Mouse (Mus musculus) neural tube, embryonic 15.5 days (tissue): ENCODE measurements around the gene Tnfsf9. TPM values are rescaled to one million over a fixed set of nuclear protein-coding genes. Genes with fewer than 3 reads are reported as not detected.
"Not testable (repeated sequence)": the region's sequence is repeated elsewhere in the genome, so short reads cannot be mapped to it uniquely, and the experiment has no call there.

Source experiments
- ATAC-seq: fragments of 200-750 bp; cut with Nextera tagmentation; 2 replicates; pipeline ENCODE4 v1.8.0; 2017; ENCODE audit warnings: mild to moderate bottlenecking, moderate TSS enrichment, moderate library complexity; ENCODE audit not compliant: low FRiP score
- H3K27ac ChIP-seq: fragments of 300-500 bp; sonication (generic); replicated peaks from 2 replicates; pipeline ENCODE4 v1.5.1; 2015; ENCODE audit warnings: mild to moderate bottlenecking, inconsistent platforms
- H3K27me3 ChIP-seq: fragments of 300-500 bp; sonication (generic); replicated peaks from 2 replicates; pipeline ENCODE4 v1.6.1; 2015; ENCODE audit warnings: inconsistent platforms
- H3K36me3 ChIP-seq: fragments of 300-500 bp; sonication (generic); 2 replicates; pipeline ENCODE4 v1.6.1; 2015; ENCODE audit warnings: inconsistent platforms
- H3K4me1 ChIP-seq: fragments of 300-500 bp; sonication (generic); 2 replicates; pipeline ENCODE4 v1.6.1; 2015; ENCODE audit warnings: inconsistent platforms
- H3K4me2 ChIP-seq: fragments of 300-500 bp; sonication (generic); 2 replicates; pipeline ENCODE4 v1.6.1; 2015; ENCODE audit warnings: inconsistent platforms, mild to moderate bottlenecking, moderate library complexity
- H3K4me3 ChIP-seq: fragments of 300-500 bp; sonication (generic); replicated peaks from 2 replicates; pipeline ENCODE4 v1.5.1; 2015; ENCODE audit warnings: mild to moderate bottlenecking, inconsistent platforms
- H3K9ac ChIP-seq: fragments of 300-500 bp; sonication (generic); replicated peaks from 2 replicates; pipeline ENCODE4 v1.6.1; 2015; ENCODE audit warnings: mild to moderate bottlenecking, inconsistent platforms
- H3K9me3 ChIP-seq: fragments of 300-500 bp; sonication (generic); replicated peaks from 2 replicates; pipeline ENCODE4 v1.6.1; 2016; ENCODE audit warnings: inconsistent platforms
- WGBS: fragments of 180-500 bp; shearing (Covaris S2); methylation state at CpG from one replicate; pipeline ENCODE4 v1.1.7; 2015; ENCODE audit warnings: mixed read lengths; 5-methylcytosine and 5-hydroxymethylcytosine counted together
- polyA plus RNA-seq: library from polyadenylated mRNA; unstranded; fragments of >200 nt; fragmentation: Nextera tagmentation; extraction: Ambion mirVana; gene quantifications from 2 replicates; pipeline ENCODE4 v1.2.1, GENCODE M21; 2015

Gene Tnfsf9
- polyA plus RNA-seq, 1 experiment from 2014 or later, result 8.5 TPM

DNA sequence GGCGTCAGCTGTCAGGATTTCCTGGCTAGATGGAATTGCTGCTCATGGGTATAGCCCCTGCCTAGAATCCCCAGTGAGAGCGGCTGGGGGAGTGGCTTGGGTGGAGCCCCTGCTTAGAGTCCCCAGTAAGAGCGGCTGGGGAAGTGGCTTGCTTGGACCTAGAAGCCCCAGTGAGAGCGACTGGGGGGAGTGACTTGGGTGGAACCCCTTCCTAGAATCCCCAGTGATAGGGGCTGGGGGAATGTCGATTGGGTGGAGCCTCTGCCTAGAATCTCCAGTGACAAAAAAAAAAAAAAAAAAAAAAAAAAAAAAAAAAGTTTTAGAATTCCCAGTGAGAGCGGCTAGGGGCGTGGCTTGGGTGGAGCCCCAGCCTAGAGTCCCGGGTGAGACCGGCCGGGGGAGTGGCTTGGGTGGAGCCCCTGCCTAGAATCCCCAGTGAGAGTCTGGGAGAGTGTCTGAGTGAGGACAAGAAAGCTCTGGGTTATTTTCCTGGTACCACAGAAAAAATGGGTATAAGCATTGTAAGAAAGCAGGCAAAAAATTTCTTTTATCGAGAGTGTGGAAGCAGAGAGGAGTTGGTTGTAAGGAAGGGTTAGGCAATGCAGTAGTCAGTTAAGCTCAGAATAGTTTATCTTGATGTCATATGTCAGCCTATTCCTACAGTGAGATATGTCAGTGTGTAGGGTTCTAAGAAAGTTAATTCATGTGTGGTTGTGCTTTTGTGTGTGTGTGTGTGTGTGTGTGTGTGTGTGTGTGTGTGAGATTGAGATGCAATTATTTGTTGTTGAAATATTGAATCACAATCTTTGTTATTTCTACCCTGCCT lies 13.6 kb downstream of the Tnfsf9 start:
- no peaks in the 10 kb centered on the region for H3K9me3 ChIP-seq
- H3K4me2 ChIP-seq, result peak overlapping the region; percentile 17; the same call in 1 of the 2 replicates
- H3K36me3 ChIP-seq, result no peaks in the 10 kb centered on the region
- no peak for ATAC-seq
- no peak overlapping the region for H3K9ac ChIP-seq
- H3K27ac ChIP-seq, result no peak overlapping the region
- H3K27me3 ChIP-seq, result no peaks in the 10 kb centered on the region
- WGBS, result 4% methylated on average over 11 of the region's 11 CpGs
- H3K4me1 ChIP-seq, result no peaks in the 10 kb centered on the region
- H3K4me3 ChIP-seq, result no peak overlapping the region

DNA sequence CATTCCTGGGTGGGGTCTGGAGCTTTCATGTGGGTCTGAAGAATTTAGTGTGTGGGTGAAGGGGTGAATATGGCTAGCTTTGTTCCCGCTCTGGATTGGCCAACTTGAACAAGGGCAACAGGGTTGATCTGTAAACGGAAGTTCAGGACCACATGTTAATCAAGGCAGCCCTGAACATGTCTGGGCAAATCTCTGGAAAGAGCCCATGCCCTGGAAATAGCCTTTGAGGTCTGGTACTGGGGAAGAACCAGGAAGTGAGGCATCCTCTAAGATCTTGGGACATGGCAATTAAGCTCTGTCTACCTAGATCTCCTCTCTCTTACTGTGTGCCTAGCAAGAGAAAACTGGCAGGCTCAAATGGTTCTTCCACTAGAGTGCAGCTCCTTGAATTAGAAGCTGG lies 16.7 kb downstream of the Tnfsf9 start:
- no peaks in the 10 kb centered on the region for H3K36me3 ChIP-seq
- no peaks in the 10 kb centered on the region for H3K9me3 ChIP-seq
- no peak overlapping the region for H3K27ac ChIP-seq
- 85% methylated on average over 2 of the region's 2 CpGs for WGBS
- no peak for ATAC-seq
- H3K4me3 ChIP-seq, result no peak overlapping the region
- H3K4me2 ChIP-seq, result no peak overlapping the region
- no peaks in the 10 kb centered on the region for H3K27me3 ChIP-seq
- H3K9ac ChIP-seq, result no peak overlapping the region
- H3K4me1 ChIP-seq, result no peaks in the 10 kb centered on the region

DNA sequence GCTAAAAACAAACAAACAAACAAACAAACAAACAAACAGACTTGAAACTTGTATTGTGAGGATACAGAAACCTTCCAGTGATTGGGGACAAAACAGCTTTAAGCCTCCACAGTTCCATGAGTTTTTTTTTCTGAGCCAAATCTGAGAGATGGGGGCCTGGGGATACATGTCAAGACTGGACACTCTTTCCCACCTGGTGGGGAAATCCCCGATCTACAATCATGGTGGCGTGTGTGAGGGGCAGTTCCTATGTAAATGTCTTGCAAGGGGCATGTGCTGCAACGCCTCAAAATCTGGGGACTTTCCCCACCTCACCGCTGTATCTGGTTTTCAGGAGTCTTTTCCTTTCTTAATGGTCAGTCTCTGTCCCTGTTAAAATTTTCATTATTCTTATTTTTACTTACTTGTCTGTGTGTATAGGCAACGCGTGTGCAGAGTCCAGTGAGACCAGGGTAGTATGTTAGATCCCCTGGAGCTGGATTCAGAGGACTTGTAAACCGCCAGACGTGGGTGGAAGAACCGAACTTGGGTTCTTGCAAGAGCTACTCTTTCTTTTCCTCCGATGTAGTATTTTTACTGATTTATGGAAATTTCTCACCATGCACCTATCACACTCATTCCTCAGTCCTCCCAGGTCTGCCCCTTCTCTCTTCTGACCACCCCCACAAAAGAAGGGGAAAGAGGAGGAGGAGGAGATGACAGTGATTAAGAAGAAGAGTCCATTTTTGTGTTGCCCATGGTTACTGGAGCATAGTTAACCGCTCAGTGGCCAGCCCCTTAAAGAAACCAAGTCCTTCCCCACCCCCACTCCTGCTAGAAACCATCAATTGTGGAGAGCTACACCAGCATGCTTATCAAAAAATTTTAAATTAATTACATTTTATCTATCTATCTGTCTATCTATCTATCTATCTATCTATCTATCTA lies 18.3 kb downstream of the Tnfsf9 start:
- H3K4me3 ChIP-seq, result no peak overlapping the region
- H3K4me1 ChIP-seq, result no peaks in the 10 kb centered on the region
- WGBS, result 88% methylated on average over 11 of the region's 11 CpGs
- no peaks in the 10 kb centered on the region for H3K36me3 ChIP-seq
- no peak overlapping the region for H3K4me2 ChIP-seq
- no peak overlapping the region for H3K9ac ChIP-seq
- H3K27me3 ChIP-seq, result no peaks in the 10 kb centered on the region
- no peaks in the 10 kb centered on the region for H3K9me3 ChIP-seq
- no peak overlapping the region for H3K27ac ChIP-seq
- ATAC-seq, result no peak

DNA sequence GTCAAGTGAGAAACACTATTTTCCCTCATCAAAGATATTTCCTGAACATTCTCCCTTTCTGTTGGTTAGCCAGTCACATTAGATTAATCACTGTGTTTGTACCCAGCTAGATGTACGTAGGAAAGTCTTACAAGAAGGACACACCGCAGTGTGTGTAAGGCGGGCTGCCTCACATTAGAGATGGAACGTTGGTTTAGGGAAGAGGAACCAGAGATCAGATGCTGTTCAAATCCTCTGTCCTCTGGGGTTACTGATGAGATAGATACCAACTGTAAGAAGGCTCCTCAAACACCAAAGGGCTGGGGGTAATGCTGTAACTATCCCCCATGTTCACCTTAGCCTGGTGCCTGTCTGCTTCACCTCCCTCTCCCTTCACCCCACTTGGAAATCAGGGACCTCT lies 19.7 kb downstream of the Tnfsf9 start:
- ATAC-seq, result no peak
- Histone ChIP-seq H3K9me3 (no peaks in the 10 kb centered on the region), H3K27me3 (no peaks in the 10 kb centered on the region), H3K9ac (no peak overlapping the region), H3K27ac (no peak overlapping the region), H3K4me2 (no peak overlapping the region), H3K4me3 (no peak overlapping the region), H3K36me3 (no peaks in the 10 kb centered on the region), H3K4me1 (no peaks in the 10 kb centered on the region)
- WGBS, result 93% methylated on average over 4 of the region's 4 CpGs

DNA sequence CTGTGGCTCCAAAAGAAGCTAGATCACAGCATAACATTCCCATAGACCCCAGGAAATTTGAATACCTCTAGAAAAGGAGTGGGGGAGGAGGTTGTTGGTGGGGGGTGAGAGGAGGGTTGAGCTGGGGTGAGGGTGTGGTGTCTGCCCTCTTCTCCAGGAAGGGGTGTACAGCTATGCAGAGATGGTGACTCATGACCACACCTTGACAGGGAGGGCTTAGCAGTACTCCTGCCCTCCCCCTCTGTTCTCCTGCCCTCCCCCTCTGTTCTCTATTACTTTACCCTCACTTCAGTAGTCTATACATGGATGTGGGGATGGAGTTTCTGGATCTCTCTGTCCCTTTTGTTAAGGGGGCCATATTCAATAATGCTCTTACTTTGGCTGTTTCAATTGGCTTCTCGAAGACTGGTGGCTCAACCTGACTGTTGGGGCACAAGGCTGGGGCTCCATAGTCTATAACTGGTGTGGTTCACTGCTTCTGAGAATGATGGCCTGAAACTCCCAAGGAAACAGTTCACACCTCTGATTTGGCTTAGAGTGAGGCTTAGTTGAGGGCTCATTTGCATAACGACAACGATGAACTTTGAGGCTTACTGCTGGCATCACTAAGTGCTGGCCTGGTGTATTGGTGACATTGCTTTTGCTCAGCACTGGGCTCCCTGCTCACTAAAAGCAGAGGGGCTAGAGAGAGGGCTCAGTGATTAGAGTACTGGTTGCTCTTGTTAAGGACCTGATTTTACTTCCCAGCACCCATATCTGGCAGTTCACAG lies 20.9 kb downstream of the Tnfsf9 start:
- Histone ChIP-seq H3K36me3 (no peaks in the 10 kb centered on the region), H3K4me2 (no peak overlapping the region), H3K9me3 (no peaks in the 10 kb centered on the region), H3K27ac (no peak overlapping the region), H3K9ac (no peak overlapping the region), H3K4me3 (no peak overlapping the region), H3K27me3 (no peaks in the 10 kb centered on the region), H3K4me1 (no peaks in the 10 kb centered on the region)
- WGBS, result 66% methylated on average over 3 of the region's 3 CpGs
- no peak for ATAC-seq

DNA sequence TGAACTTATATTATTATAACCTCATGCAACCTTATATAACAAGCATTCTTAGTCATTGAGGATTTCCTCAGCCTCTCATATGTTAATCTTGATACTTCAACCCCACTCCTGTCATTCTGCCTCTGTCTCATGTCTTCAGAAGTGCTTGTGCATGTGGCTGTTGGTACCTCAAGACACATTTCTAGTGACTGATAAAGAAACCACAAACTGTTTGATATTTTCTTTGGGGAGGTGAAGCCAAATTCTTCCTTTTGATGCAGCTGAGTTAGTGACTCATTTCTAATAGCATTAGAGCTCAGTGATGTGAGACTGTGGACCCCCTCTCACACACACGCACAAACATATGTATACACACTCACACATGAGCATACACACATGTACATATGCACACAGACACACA lies 26.7 kb downstream of the Tnfsf9 start:
- H3K27ac ChIP-seq, result no peak overlapping the region
- no peak overlapping the region for H3K4me3 ChIP-seq
- WGBS, result 94% methylated on average over 1 of the region's 1 CpGs
- H3K9me3 ChIP-seq, result no peaks in the 10 kb centered on the region
- ATAC-seq, result no peak
- no peaks in the 10 kb centered on the region for H3K4me1 ChIP-seq
- H3K9ac ChIP-seq, result no peak overlapping the region
- no peaks in the 10 kb centered on the region for H3K36me3 ChIP-seq
- H3K4me2 ChIP-seq, result no peak overlapping the region
- no peaks in the 10 kb centered on the region for H3K27me3 ChIP-seq

DNA sequence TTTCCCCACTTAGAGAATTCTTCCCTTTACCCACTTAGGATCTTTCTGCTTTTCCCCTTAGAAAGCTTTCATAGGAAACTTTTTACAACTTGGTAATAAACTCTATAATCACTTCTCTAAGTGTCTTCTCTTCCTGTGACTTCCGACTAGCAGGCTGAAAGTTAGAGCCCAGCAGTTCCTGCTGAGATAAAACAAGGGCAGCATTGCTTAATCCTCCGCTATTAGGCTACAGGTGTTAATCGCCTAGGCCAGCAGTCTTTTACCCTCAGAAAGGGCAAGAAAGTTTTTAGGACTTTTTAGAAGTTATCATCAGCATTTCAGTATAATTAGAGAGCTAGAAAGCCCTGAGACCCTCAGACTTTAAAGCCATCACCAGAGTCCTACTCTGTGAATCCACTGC lies 28.9 kb downstream of the Tnfsf9 start:
- ATAC-seq, H3K36me3 ChIP-seq, H3K27ac ChIP-seq, H3K4me1 ChIP-seq, H3K27me3 ChIP-seq, H3K9me3 ChIP-seq, H3K4me3 ChIP-seq, H3K9ac ChIP-seq, H3K4me2 ChIP-seq: not testable (repeated sequence)
- 6% methylated on average over 3 of the region's 3 CpGs for WGBS

DNA sequence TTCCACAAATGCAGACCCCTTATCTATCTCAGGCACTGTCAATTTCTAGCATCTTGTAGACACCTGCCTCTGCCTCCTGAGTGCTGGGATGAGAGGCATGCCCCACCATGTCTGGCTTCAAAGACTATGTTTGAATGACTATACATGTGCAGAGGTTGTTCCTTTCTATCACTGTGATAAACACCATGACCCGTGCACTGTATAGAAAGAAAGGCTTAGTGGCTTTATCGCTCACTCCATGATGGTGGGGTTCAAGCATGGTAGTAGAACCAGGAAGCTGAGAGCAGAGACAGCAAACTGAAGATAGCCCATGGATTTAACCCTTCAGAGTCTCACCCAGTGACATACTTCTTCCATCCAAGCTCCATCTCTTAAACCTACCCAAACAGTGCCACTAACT lies 29.6 kb downstream of the Tnfsf9 start:
- no peak for ATAC-seq
- H3K9me3 ChIP-seq, result no peaks in the 10 kb centered on the region
- no peak overlapping the region for H3K9ac ChIP-seq
- 81% methylated on average over 2 of the region's 2 CpGs for WGBS
- H3K4me1 ChIP-seq, result no peaks in the 10 kb centered on the region
- H3K27me3 ChIP-seq, result no peaks in the 10 kb centered on the region
- no peak overlapping the region for H3K27ac ChIP-seq
- H3K36me3 ChIP-seq, result no peaks in the 10 kb centered on the region
- H3K4me2 ChIP-seq, result no peak overlapping the region
- no peak overlapping the region for H3K4me3 ChIP-seq

DNA sequence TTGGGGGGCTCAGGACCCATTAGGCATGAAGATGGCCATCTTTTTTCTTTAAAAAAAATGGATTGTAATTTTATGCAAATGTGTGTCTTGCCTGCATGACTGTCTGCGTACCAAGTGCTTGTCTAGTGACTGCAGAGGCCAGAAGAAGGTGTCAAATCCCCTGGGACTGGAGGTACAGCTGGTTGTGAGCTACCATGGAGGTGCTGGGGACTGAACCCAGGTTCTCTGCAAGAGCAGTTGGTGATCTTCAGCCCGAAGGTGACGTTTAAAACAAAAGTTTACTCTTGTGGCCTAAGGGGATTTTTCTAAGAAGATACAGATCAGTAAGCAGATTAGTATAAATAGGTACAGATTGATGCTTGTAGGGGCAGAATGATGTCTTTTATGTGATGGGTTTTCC lies 30.5 kb downstream of the Tnfsf9 start:
- 89% methylated on average over 3 of the region's 3 CpGs for WGBS
- no peak overlapping the region for H3K9ac ChIP-seq
- no peak for ATAC-seq
- H3K36me3 ChIP-seq, result no peaks in the 10 kb centered on the region
- no peaks in the 10 kb centered on the region for H3K27me3 ChIP-seq
- H3K9me3 ChIP-seq, result no peaks in the 10 kb centered on the region
- no peak overlapping the region for H3K27ac ChIP-seq
- no peak overlapping the region for H3K4me3 ChIP-seq
- no peaks in the 10 kb centered on the region for H3K4me1 ChIP-seq
- no peak overlapping the region for H3K4me2 ChIP-seq

DNA sequence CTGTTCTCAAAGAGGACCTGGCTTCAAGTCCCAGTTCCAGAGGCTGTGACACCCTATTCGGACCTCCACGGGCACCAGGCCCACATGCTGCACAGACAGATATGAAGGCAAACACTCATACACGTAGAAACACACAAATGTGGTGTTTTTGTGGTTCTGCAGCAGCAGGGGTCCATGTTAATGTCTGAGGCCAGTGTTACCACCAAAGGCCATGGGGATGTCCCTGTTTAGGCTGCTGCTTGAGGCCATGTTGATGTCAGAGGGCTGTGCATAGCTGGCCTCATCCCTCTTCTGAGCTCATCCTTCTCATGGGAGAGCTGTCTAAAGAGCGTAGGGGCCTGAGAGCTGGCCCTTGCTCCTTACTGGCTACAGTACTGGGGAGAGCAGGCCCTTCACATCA lies 33.6 kb downstream of the Tnfsf9 start:
- no peaks in the 10 kb centered on the region for H3K27me3 ChIP-seq
- H3K9ac ChIP-seq, result no peak overlapping the region
- H3K27ac ChIP-seq, result no peak overlapping the region
- H3K4me3 ChIP-seq, result no peak overlapping the region
- no peaks in the 10 kb centered on the region for H3K4me1 ChIP-seq
- WGBS, result 94% methylated on average over 4 of the region's 4 CpGs
- H3K4me2 ChIP-seq, result no peak overlapping the region
- no peaks in the 10 kb centered on the region for H3K36me3 ChIP-seq
- ATAC-seq, result no peak
- no peaks in the 10 kb centered on the region for H3K9me3 ChIP-seq

DNA sequence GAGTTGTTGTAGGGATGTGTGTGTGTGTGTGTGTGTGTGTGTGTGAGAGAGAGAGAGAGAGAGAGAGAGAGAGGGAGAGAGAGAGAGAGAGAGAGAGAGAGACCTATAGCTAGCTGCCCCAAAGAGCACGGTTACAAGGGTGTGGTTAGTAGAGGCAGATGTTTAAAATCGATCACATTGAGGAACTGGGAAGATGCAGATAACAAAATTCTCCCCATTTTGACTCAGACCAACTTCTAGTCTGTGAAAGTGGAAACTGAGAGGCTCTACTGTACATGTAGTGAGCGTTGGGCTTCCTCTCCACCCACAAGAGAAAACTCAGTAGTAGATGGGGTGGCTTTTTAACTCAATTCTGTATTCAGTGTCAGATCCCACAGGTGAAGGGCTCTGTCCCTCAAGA lies 34.6 kb downstream of the Tnfsf9 start:
- ATAC-seq, result no peak
- no peaks in the 10 kb centered on the region for H3K9me3 ChIP-seq
- no peaks in the 10 kb centered on the region for H3K4me1 ChIP-seq
- no peak overlapping the region for H3K27ac ChIP-seq
- no peak overlapping the region for H3K4me2 ChIP-seq
- H3K4me3 ChIP-seq, result no peak overlapping the region
- H3K9ac ChIP-seq, result no peak overlapping the region
- 93% methylated on average over 3 of the region's 3 CpGs for WGBS
- no peaks in the 10 kb centered on the region for H3K36me3 ChIP-seq
- no peaks in the 10 kb centered on the region for H3K27me3 ChIP-seq
